9 mouse cellular contexts compared by ENCODE assay signal in the genomic region with DNA sequence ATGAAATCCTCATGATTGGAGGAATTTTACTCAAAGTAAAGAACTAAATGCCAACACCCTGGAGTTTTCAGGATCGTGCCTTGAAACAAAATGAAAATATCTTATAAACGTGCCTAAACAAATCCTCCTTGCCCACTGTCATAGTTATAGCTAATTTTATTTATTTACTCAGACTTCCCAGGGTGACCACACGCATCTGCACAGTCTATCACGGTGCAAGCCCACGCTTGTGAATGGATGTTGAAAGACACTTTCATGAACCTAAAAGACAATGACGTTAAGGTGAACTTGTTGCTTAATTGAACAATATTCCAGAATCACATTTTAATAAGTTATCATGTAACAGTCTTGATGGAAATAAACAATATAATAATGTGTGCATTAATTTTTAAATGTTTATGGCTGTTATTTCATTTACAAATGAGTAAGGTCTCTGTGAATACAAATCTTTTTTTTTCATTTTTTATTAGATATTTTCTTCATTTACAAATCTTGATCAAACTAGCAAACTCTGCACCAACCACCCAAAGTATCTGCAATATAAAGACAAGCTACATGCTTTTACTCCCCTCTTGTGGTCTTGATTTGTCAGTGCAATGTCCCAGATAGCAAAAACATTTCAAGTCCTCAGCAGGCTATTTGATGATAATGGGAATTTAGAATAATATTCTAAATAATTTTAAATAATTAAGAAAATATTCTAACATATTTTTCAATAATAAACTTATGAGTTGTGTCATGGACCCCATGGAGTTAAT. TPM values are rescaled to one million over a fixed set of nuclear protein-coding genes. Genes with fewer than 3 reads are reported as not detected.
A peak's percentile ranks its signal among the peaks of the same experiment; 100 is the strongest.
DNase-seq lines count a peak whose midpoint lies in the region; ATAC-seq and TF ChIP-seq lines count a peak whose summit lies in the region.
"Had no signal": no experiment of that assay in that cellular context is flagged by ENCODE, and none has a peak within 500 bp of the region (broad histone marks: within the 10 kb centered on the region; RNA-seq: fewer than 3 reads in every experiment).

No protein-coding gene starts in this region.

- H3K36me3 ChIP-seq in intestine, postnatal 0 days (ENCODE audit: control insufficient read depth, insufficient read depth): no peaks in the 10 kb centered on the region
- no peaks in the 10 kb centered on the region for H3K36me3 ChIP-seq in stomach, postnatal 0 days (ENCODE audit: control insufficient read depth, insufficient read depth, low read length)
- H3K36me3 ChIP-seq: neural tube, embryonic 13.5 days had no signal

- WGBS in intestine, postnatal 0 days: 76% methylated on average over 6 of the region's 6 CpGs
- WGBS in stomach, postnatal 0 days: 72% methylated on average over 6 of the region's 6 CpGs

- no peaks in the 10 kb centered on the region for H3K4me1 ChIP-seq in intestine, postnatal 0 days (replicated peaks; ENCODE audit: control insufficient read depth, insufficient read depth, low read length)
- no peaks in the 10 kb centered on the region for H3K4me1 ChIP-seq in stomach, postnatal 0 days (replicated peaks; ENCODE audit: control insufficient read depth, insufficient read depth)
- H3K4me1 ChIP-seq: neural tube, embryonic 13.5 days had no signal

- H3K27ac ChIP-seq in intestine, postnatal 0 days (ENCODE audit: low read depth, low read length): no peak overlapping the region
- H3K27ac ChIP-seq in stomach, postnatal 0 days (replicated peaks): no peak overlapping the region
- H3K27ac ChIP-seq: neural tube, embryonic 13.5 days had no signal

- H3K27me3 ChIP-seq in intestine, postnatal 0 days (replicated peaks; ENCODE audit: control insufficient read depth, insufficient read depth, low read length): no peaks in the 10 kb centered on the region
- no peaks in the 10 kb centered on the region for H3K27me3 ChIP-seq in stomach, postnatal 0 days (ENCODE audit: control insufficient read depth, insufficient read depth, low read length)
- H3K27me3 ChIP-seq: neural tube, embryonic 13.5 days had no signal

- no peak overlapping the region for H3K4me2 ChIP-seq in intestine, postnatal 0 days (replicated peaks; ENCODE audit: low read depth)
- no peak overlapping the region for H3K4me2 ChIP-seq in stomach, postnatal 0 days (replicated peaks; ENCODE audit: low read depth)
- H3K4me2 ChIP-seq: neural tube, embryonic 13.5 days had no signal

- H3K9ac ChIP-seq in intestine, postnatal 0 days (ENCODE audit: low read depth, low read length): no peak overlapping the region
- H3K9ac ChIP-seq in stomach, postnatal 0 days (ENCODE audit: low read length): no peak overlapping the region
- H3K9ac ChIP-seq: neural tube, embryonic 13.5 days had no signal

- peak; percentile 87 for TF ChIP-seq CTCF in intestine, postnatal 0 days (IDR thresholded peaks at IDR 0.05; ENCODE audit: low read depth)
- TF ChIP-seq CTCF in stomach, postnatal 0 days (IDR thresholded peaks at IDR 0.05; ENCODE audit: low read depth): peak; percentile 91

- H3K4me3 ChIP-seq in intestine, postnatal 0 days (ENCODE audit: low read depth, low read length): no peak overlapping the region
- H3K4me3 ChIP-seq in stomach, postnatal 0 days (ENCODE audit: low read depth, low read length): no peak overlapping the region
- H3K4me3 ChIP-seq: neural tube, embryonic 13.5 days had no signal

- H3K9me3 ChIP-seq in intestine, postnatal 0 days (ENCODE audit: control insufficient read depth): no peaks in the 10 kb centered on the region
- no peaks in the 10 kb centered on the region for H3K9me3 ChIP-seq in stomach, postnatal 0 days (ENCODE audit: control insufficient read depth, low read length)
- H3K9me3 ChIP-seq: neural tube, embryonic 13.5 days had no signal

- TF ChIP-seq EP300 in stomach, postnatal 0 days (optimal IDR thresholded peaks at IDR 0.05): no peak

- ATAC-seq in intestine, postnatal 0 days: 0 out of 2 replicates have a peak, but pooled peaks have one; percentile 41
- ATAC-seq in stomach, postnatal 0 days (ENCODE audit: low FRiP score, low TSS enrichment): no peak

- peak; percentile 36 to 50 for DNase-seq in cerebellum, postnatal 14 days
- DNase-seq in cerebellum, adult 9-11 months: no peak
- DNase-seq in left cerebral cortex, postnatal 14 days (ENCODE audit: low spot score in 2 of 2): peak; percentile 52 to 53
- DNase-seq in left cerebral cortex, postnatal 36 days (ENCODE audit: low spot score in 2 of 2): no peak
- peak; percentile 41 for DNase-seq in ZHBTc4 (ENCODE audit: low read depth, low spot score)
- no peak for DNase-seq in stomach, postnatal 0 days (ENCODE audit: low spot score)
- DNase-seq in yolk sac, embryonic 10.5 days (ENCODE audit: low spot score): no peak

- intact Hi-C loops in left cerebral cortex, postnatal 14 days (cut with DNase I): loop anchor here (5.0 to 10.0 kb wide), 4 partner anchors 240 to 1035 kb away; no protein-coding TSS in a partner anchor
- intact Hi-C loops in left cerebral cortex, postnatal 36 days (cut with DNase I): loop anchor here (2.0 to 5.0 kb wide), 3 partner anchors 241 to 1035 kb away; no protein-coding TSS in a partner anchor

RNA-seq across cellular contexts. Expression of a gene that starts 30.4 kb away (rescaled TPM):
- not detected for total RNA-seq in left cerebral cortex, postnatal 14 days (2021)
- total RNA-seq in left cerebral cortex, postnatal 36 days (2021): not detected
- 2.4 and 3.1 TPM in 2 replicates for polyA plus RNA-seq in intestine, postnatal 0 days (2015; fragmentation: Nextera tagmentation; extraction: Ambion mirVana)
- polyA plus RNA-seq in stomach, postnatal 0 days (2015; fragmentation: Nextera tagmentation; extraction: Ambion mirVana): 0.06 and 0.21 TPM in 2 replicates
- polyA plus RNA-seq: neural tube, embryonic 13.5 days had no signal

Comparison
In these comparisons a context has a peak if more than half of its experiments do, and no peak if none do; other contexts are left out.
1. DNase-seq: peak in cerebellum, postnatal 14 days (2 of 2), left cerebral cortex, postnatal 14 days (2 of 2) and ZHBTc4 (single experiment); none in cerebellum, adult 9-11 months (single experiment), left cerebral cortex, postnatal 36 days (0 of 2), stomach, postnatal 0 days (single experiment) and yolk sac, embryonic 10.5 days (single experiment).